Mouse (Mus musculus) heart, adult 18-20 months (tissue): ENCODE measurements at regions not wholly inside any gene's neighbourhood (a gene's known extent, or its start where the extent isn't known, plus 50 kb on each side); places are given as distances from the start of the nearest gene placed in this dataset.

Experiments
- DNase-seq, 2 experiments: peaks; one replicate each; pipeline ENCODE4 v3.0.0; 2021 to 2022; ENCODE audit warnings: mixed read lengths in 1 of 2

GRCm38 (mm10) chr13:37149066-37149781 is 99.2 kb upstream of the F13a1 start:
- DNase-seq = no peak

- peak in 1 of 2 experiments; percentile 24 for DNase-seq
These were observed 98.6 kb upstream of the F13a1 start for GRCm38 (mm10) chr13:37148627-37149026.

- no peak for DNase-seq
These were observed 97.7 kb upstream of the F13a1 start for GRCm38 (mm10) chr13:37147790-37148189.

DNA sequence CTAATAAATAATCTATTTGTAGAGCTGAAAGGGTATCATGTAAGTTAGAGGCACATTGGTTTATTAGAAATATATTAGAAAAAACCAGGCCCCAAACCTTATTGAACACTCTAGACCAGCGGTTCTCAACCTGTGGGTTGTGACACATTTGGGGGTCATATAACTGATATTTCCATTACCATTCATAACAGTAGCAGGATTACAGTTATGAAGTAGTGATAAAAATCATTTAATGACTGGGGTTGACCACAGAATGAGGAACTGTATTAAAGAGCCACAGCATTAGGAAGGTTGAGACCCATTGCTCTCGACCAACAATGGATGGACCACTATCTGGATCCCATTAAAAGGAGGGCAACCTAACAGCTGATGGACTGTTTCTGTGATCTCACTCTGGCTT is 92.8 kb upstream of the F13a1 start:
- no peak for DNase-seq

- no peak for DNase-seq
These were observed 85.1 kb upstream of the F13a1 start for GRCm38 (mm10) chr13:37135115-37135514.

DNA sequence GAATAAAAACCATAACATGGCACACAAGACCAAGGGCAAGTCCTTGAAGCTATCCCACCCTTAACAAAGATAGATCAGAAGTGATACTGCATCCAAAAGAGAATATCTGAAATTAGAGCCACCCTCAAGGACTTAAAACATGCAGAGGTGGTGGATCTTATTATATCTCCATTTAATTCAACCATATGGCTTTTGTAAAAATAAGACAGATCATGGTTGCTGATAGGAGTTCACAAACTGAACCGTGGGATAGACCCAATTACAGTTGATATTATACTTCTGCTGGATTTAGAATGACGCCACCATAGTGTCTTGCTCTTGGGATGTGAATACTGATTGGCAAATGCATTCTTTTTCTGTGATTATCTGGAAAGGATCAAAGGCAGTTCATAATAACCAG is 84.5 kb upstream of the F13a1 start:
- no peak for DNase-seq

- peak; percentile 39 to 72 for DNase-seq
These were observed 80.6 kb upstream of the F13a1 start for GRCm38 (mm10) chr13:37130637-37131036.

DNA sequence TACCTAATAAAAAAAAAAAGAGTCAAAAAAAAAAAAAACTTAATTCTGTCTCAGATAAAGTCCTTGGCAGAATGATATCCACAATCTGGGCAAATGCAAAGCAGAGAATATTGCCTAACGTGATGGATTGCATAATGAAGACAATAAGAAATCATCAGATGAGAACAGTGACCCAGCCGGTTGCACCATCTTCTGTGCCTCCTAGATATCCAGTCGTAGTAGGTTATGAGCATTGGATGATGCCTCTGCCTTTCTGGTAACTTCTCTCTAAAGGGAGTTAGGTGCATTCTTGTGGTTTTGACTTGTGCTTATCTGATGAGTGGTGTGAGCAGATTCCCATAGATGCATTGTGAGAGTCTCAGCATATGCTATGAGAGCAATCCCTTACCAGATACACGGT is 71.6 kb upstream of the F13a1 start:
- peak in 1 of 2 experiments; percentile 12 for DNase-seq

GRCm38 (mm10) chr13:37120219-37120618 is 70.2 kb upstream of the F13a1 start:
- peak; percentile 10 to 49 for DNase-seq

DNA sequence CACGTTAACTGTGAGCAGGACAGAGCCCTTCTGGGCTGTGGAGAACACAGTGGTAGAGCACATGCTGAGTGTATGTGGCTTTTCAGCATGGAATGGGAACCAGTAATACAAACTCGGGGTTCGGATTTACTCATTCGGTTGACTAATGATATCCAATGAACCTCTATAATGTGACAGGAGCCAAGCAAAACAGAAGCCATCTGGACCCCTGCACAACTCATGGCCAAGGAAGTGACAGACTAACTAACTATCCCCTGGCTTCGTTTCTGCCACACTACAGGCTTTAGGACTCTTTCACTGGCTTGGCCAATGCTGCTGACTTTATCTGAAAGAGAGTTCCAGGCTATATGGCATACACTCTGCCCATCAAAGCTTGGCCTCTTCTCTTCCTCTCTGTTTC is 64.3 kb upstream of the F13a1 start:
- DNase-seq = no peak

DNA sequence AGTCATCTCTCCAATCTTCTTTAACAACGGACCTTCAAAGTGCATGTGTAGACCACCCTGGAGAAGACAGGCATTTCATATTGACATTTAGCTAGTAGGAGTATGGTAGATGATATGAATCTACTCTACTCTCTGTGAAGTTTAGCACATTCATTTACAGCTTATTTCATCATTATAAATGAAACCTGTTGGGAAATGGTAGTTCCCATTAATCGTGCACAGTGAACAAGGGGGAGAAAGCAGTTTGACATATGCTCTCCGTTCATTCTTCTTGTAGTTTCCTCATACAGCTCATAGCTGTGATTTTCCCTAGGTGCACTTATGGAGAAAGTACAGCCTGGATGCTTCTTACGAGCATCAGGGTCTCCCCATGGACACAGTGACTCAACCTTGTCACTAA is 61.7 kb upstream of the F13a1 start:
- DNase-seq = no peak

DNA sequence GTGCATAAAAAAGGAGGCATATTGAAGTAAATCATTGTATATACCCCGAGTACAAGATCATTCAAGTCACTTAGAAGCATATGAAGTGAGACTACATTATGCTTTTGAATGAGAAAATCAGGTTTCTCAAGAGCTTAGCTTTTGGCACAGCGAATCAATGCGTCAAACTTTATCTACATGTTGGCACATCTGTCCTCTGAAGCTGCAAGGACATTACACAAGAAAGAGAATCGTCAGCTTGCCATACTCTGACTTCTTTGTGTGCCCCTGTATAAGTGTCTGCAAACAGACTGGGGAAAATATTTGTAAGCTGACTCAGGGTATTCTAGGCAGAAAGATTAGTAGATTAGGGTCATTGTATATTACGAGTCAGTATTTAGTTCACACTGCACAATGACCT is 57.7 kb upstream of the F13a1 start:
- no peak for DNase-seq

- DNase-seq = no peak
These were observed 56.0 kb upstream of the F13a1 start for GRCm38 (mm10) chr13:37106009-37106408.

DNA sequence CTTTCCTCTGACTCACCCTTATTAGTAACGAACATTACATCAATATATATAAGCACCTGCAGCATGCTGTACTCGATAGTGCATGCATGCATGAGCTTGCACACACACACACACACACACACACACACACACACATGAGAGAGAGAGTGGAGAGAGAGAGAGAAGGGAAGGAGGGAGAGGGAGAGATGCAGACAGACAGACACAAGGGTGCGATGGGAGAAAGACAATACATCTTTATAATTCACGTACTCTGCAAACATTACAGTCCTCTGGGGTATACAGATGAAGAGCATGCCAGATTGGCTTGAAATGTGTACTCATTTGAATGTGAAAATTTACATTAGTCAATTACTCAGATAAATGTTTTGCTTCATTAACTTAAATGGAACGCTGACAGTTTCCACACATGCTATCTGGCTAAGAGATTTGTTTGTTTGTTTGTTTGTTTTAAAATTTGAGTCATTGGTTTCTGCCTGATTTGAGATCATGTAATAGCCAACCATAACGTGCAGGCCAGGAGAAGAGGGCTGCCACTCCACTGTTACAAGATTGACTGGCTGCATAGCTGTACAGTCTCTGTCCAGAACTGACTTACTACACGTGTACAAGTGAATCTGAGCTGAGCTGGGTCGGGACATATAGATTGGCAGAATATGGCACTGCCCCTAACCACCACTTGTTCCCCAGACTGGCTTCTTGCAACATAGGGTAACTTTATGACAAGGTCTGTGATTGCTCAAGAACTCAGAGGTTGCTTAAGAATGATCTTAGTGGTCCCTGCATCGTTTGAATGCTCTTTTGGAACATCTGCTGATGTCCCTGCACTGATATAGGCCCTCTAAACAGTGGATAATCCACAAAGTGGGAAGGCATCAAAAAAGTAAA is 54.6 kb upstream of the F13a1 start:
- DNase-seq = no peak

GRCm38 (mm10) chr13:37103741-37104296 is 53.8 kb upstream of the F13a1 start:
- no peak for DNase-seq

GRCm38 (mm10) chr13:37101755-37102154 is 51.7 kb upstream of the F13a1 start:
- no peak for DNase-seq
